9 mouse cellular contexts compared by ENCODE assay signal in genomic region chr8:105483212-105484029, GRCm38 (mm10). TPM values are rescaled to one million over a fixed set of nuclear protein-coding genes. Genes with fewer than 3 reads are reported as not detected.
DNase-seq lines count a peak whose midpoint lies in the region; ATAC-seq and TF ChIP-seq lines count a peak whose summit lies in the region.
"Had no signal": no experiment of that assay in that cellular context is flagged by ENCODE, and none has a peak within 500 bp of the region (broad histone marks: within the 10 kb centered on the region; RNA-seq: fewer than 3 reads in every experiment).

No protein-coding gene starts in this region.

- TF ChIP-seq CTCF in cortical plate, adult 2 months (IDR thresholded peaks at IDR 0.05; ENCODE audit: extremely low read depth, insufficient read depth, low read length), result peak; percentile 32
- peak; percentile 75 for TF ChIP-seq CTCF in midbrain, postnatal 0 days (IDR thresholded peaks at IDR 0.05)

- intact Hi-C loops in left cerebral cortex, postnatal 4 days (cut with DNase I), result no loop called here
- intact Hi-C loops in left cerebral cortex, postnatal 36 days (cut with DNase I), result no loop called here

- no peak overlapping the region for H3K27ac ChIP-seq in cortical plate, adult 2 months (ENCODE audit: insufficient read depth, low read length)
- H3K27ac ChIP-seq in heart, embryonic 16.5 days (ENCODE audit: low read length), result no peak overlapping the region
- H3K27ac ChIP-seq in limb, embryonic 14.5 days (replicated peaks; ENCODE audit: low read depth, low read length), result 0 out of 2 replicates have a peak overlapping the region, but pooled peaks have one; percentile 13
- no peak overlapping the region for H3K27ac ChIP-seq in midbrain, postnatal 0 days (ENCODE audit: low read depth, low read length)

- DNase-seq in left cerebral cortex, postnatal 4 days, result peak; percentile 68
- DNase-seq in left cerebral cortex, adult 18-20 months (ENCODE audit: low spot score in 2 of 2), result no peak
- peak; percentile 35 for DNase-seq in limb, embryonic 14.5 days (ENCODE audit: low spot score)
- DNase-seq in midbrain, postnatal 0 days (ENCODE audit: low spot score), result peak; percentile 63
- DNase-seq in thymus, adult 18-20 months, result no peak
- no peak for DNase-seq in left cerebral cortex, postnatal 36 days (ENCODE audit: low spot score in 2 of 2)

- WGBS in heart, embryonic 16.5 days, result 46% methylated on average over 14 of the region's 14 CpGs
- 29% methylated on average over 14 of the region's 14 CpGs for WGBS in limb, embryonic 14.5 days
- WGBS in midbrain, postnatal 0 days, result 39% methylated on average over 14 of the region's 14 CpGs

- H3K36me3 ChIP-seq in heart, embryonic 16.5 days (ENCODE audit: control insufficient read depth, insufficient read depth), result 0 out of 2 replicates have a peak, but pooled peaks cover 5% of the 10 kb centered on the region
- peaks cover 33% of the 10 kb centered on the region for H3K36me3 ChIP-seq in limb, embryonic 14.5 days (ENCODE audit: control insufficient read depth, insufficient read depth, low read length)
- H3K36me3 ChIP-seq in midbrain, postnatal 0 days (ENCODE audit: insufficient read depth, low read length), result peaks cover 8% of the 10 kb centered on the region; the same call in 1 of the 2 replicates

- no peak for TF ChIP-seq POLR2A in cortical plate, adult 2 months (IDR thresholded peaks at IDR 0.05; ENCODE audit: extremely low read depth, insufficient read depth, low read length)
- TF ChIP-seq POLR2A in limb, embryonic 14.5 days (IDR thresholded peaks at IDR 0.05; ENCODE audit: borderline replicate concordance, extremely low read depth, insufficient read depth, insufficient read length), result no peak

- H3K9ac ChIP-seq in heart, embryonic 16.5 days (ENCODE audit: low read length), result no peak overlapping the region
- H3K9ac ChIP-seq in limb, embryonic 14.5 days (ENCODE audit: low read depth, low read length, severe bottlenecking), result no peak overlapping the region
- no peak overlapping the region for H3K9ac ChIP-seq in midbrain, postnatal 0 days (replicated peaks; ENCODE audit: low read length, poor library complexity, severe bottlenecking)

- H3K4me2 ChIP-seq in heart, embryonic 16.5 days (ENCODE audit: low read depth, low read length), result no peak overlapping the region
- H3K4me2 ChIP-seq in limb, embryonic 14.5 days (replicated peaks; ENCODE audit: low read depth, low read length, severe bottlenecking), result no peak overlapping the region
- H3K4me2 ChIP-seq in midbrain, postnatal 0 days (ENCODE audit: low read depth, low read length, poor library complexity, severe bottlenecking), result no peak overlapping the region

- peak; percentile 56 for ATAC-seq in heart, embryonic 16.5 days (replicated peaks; ENCODE audit: extremely low read depth, insufficient read depth, low FRiP score)
- ATAC-seq in limb, embryonic 14.5 days (ENCODE audit: low FRiP score, low read depth), result peak; percentile 71; the same call in 1 of the 2 replicates
- 0 out of 2 replicates have a peak, but pooled peaks have one; percentile 65 for ATAC-seq in midbrain, postnatal 0 days (ENCODE audit: low FRiP score)

- no peaks in the 10 kb centered on the region for H3K9me3 ChIP-seq in heart, embryonic 16.5 days (replicated peaks; ENCODE audit: control insufficient read depth, low read length)
- H3K9me3 ChIP-seq in limb, embryonic 14.5 days (ENCODE audit: control insufficient read depth, low read length), result no peaks in the 10 kb centered on the region
- H3K9me3 ChIP-seq in midbrain, postnatal 0 days (ENCODE audit: low read length), result no peaks in the 10 kb centered on the region
- H3K9me3 ChIP-seq: megakaryocyte, embryonic 14.5 days had no signal

- H3K4me1 ChIP-seq in cortical plate, adult 2 months (ENCODE audit: control insufficient read depth, insufficient read depth, low read length), result no peaks in the 10 kb centered on the region
- H3K4me1 ChIP-seq in heart, embryonic 16.5 days (ENCODE audit: control insufficient read depth, insufficient read depth, low read length), result peaks cover 3% of the 10 kb centered on the region; the same call in 1 of the 2 replicates
- H3K4me1 ChIP-seq in limb, embryonic 14.5 days (ENCODE audit: control insufficient read depth, insufficient read depth, low read length), result peaks cover 18% of the 10 kb centered on the region
- H3K4me1 ChIP-seq in midbrain, postnatal 0 days (ENCODE audit: insufficient read depth, low read length), result no peaks in the 10 kb centered on the region

- no peak overlapping the region for H3K4me3 ChIP-seq in cortical plate, adult 2 months (ENCODE audit: insufficient read depth, low read length)
- H3K4me3 ChIP-seq in heart, embryonic 16.5 days (ENCODE audit: low read length), result no peak overlapping the region
- no peak overlapping the region for H3K4me3 ChIP-seq in limb, embryonic 14.5 days (replicated peaks; ENCODE audit: low read length)
- H3K4me3 ChIP-seq in midbrain, postnatal 0 days (ENCODE audit: low read depth, low read length), result no peak overlapping the region
- H3K4me3 ChIP-seq: megakaryocyte, embryonic 14.5 days had no signal

- H3K27me3 ChIP-seq in heart, embryonic 16.5 days (ENCODE audit: control insufficient read depth, insufficient read depth, low read length), result no peaks in the 10 kb centered on the region
- no peaks in the 10 kb centered on the region for H3K27me3 ChIP-seq in limb, embryonic 14.5 days (ENCODE audit: control insufficient read depth, insufficient read depth, low read length)
- H3K27me3 ChIP-seq in midbrain, postnatal 0 days (ENCODE audit: insufficient read depth, low read length), result no peaks in the 10 kb centered on the region

RNA-seq across cellular contexts. Expression of gene Tppp3, which starts 12.1 kb away (rescaled TPM):
- 10 to 100 TPM; 67.5 to 67.6 TPM for total RNA-seq in left cerebral cortex, postnatal 4 days (2021)
- 10 to 100 TPM; 47.0 to 48.3 TPM for total RNA-seq in left cerebral cortex, adult 18-20 months (2021)
- 77.9 and 93.2 TPM in 2 replicates for polyA plus RNA-seq in cortical plate, adult 2 months (2012; rRNA removed)
- 38.7 and 40.0 TPM in 2 replicates for polyA plus RNA-seq in heart, embryonic 16.5 days (2015; fragmentation: Nextera tagmentation; extraction: Ambion mirVana)
- 107 and 130 TPM in 2 replicates for polyA plus RNA-seq in limb, embryonic 14.5 days (2012; rRNA removed)
- polyA plus RNA-seq in limb, embryonic 14.5 days (2014; fragmentation: Nextera tagmentation; extraction: Ambion mirVana), result 123 and 164 TPM in 2 replicates
- 75.0 and 82.8 TPM in 2 replicates for total RNA-seq in midbrain, postnatal 0 days (2014; rRNA removed)
- polyA plus RNA-seq in midbrain, postnatal 0 days (2015; fragmentation: Nextera tagmentation; extraction: Ambion mirVana), result 159 and 164 TPM in 2 replicates
- 10 to 100 TPM; 36.1 to 46.4 TPM for total RNA-seq in left cerebral cortex, postnatal 36 days (2021)

RNA-seq across cellular contexts. Expression of gene Zdhhc1, which starts 13.3 kb away (rescaled TPM):
- 10 to 100 TPM; 16.6 to 21.3 TPM for total RNA-seq in left cerebral cortex, postnatal 4 days (2021)
- total RNA-seq in left cerebral cortex, adult 18-20 months (2021), result 10 to 100 TPM; 41.8 to 42.5 TPM
- 63.6 and 66.2 TPM in 2 replicates for polyA plus RNA-seq in cortical plate, adult 2 months (2012; rRNA removed)
- 26.3 and 31.3 TPM in 2 replicates for polyA plus RNA-seq in heart, embryonic 16.5 days (2015; fragmentation: Nextera tagmentation; extraction: Ambion mirVana)
- 72.3 and 90.2 TPM in 2 replicates for polyA plus RNA-seq in limb, embryonic 14.5 days (2012; rRNA removed)
- polyA plus RNA-seq in limb, embryonic 14.5 days (2014; fragmentation: Nextera tagmentation; extraction: Ambion mirVana), result 36.8 and 42.9 TPM in 2 replicates
- total RNA-seq in midbrain, postnatal 0 days (2014; rRNA removed), result 32.9 and 47.2 TPM in 2 replicates
- 27.3 and 27.9 TPM in 2 replicates for polyA plus RNA-seq in midbrain, postnatal 0 days (2015; fragmentation: Nextera tagmentation; extraction: Ambion mirVana)
- 10 to 100 TPM; 33.2 to 45.3 TPM for total RNA-seq in left cerebral cortex, postnatal 36 days (2021)

RNA-seq across cellular contexts. Expression of gene Hsd11b2, which starts 35.1 kb away (rescaled TPM):
- total RNA-seq in left cerebral cortex, postnatal 4 days (2021), result not detected
- not detected for total RNA-seq in left cerebral cortex, adult 18-20 months (2021)
- not detected in 2 replicates for polyA plus RNA-seq in cortical plate, adult 2 months (2012; rRNA removed)
- polyA plus RNA-seq in heart, embryonic 16.5 days (2015; fragmentation: Nextera tagmentation; extraction: Ambion mirVana), result 0.24 and 0.25 TPM in 2 replicates
- polyA plus RNA-seq in limb, embryonic 14.5 days (2012; rRNA removed), result 3.3 and 6.4 TPM in 2 replicates
- polyA plus RNA-seq in limb, embryonic 14.5 days (2014; fragmentation: Nextera tagmentation; extraction: Ambion mirVana), result 1.7 and 2.2 TPM in 2 replicates
- 0.57 and 0.88 TPM in 2 replicates for total RNA-seq in midbrain, postnatal 0 days (2014; rRNA removed)
- polyA plus RNA-seq in midbrain, postnatal 0 days (2015; fragmentation: Nextera tagmentation; extraction: Ambion mirVana), result 1.3 and 1.9 TPM in 2 replicates
- total RNA-seq in left cerebral cortex, postnatal 36 days (2021), result under 1 TPM in 1 of 2 experiments, not detected in 1; 0.20 TPM

Comparison
In these comparisons a context has a peak if more than half of its experiments do, and no peak if none do; other contexts are left out.
1. DNase-seq: peak in left cerebral cortex, postnatal 4 days (single experiment), limb, embryonic 14.5 days (single experiment) and midbrain, postnatal 0 days (single experiment); none in left cerebral cortex, adult 18-20 months (0 of 2), thymus, adult 18-20 months (0 of 2) and left cerebral cortex, postnatal 36 days (0 of 2).
2. Peak in every context shown above with its lines, with median percentiles within 50 percentile points of each other: ATAC-seq.